Mouse (Mus musculus): ENCODE results near the gene Ston2. TPM values are rescaled to one million over a fixed set of nuclear protein-coding genes. Genes with fewer than 3 reads are reported as not detected.
"Not testable (repeated sequence)": the region's sequence is repeated elsewhere in the genome, so short reads cannot be mapped to it uniquely, and the experiment has no call there.

The Ston2 gene
- polyA plus RNA-seq, 1 experiment from 2014 or later = 6.7 TPM

- 25% methylated on average over 6 of the region's 6 CpGs for WGBS
- H3K4me3 ChIP-seq = peak overlapping the region; percentile 73
- H3K27ac ChIP-seq (replicated peaks) = peak overlapping the region; percentile 100
- H3K9ac ChIP-seq = peak overlapping the region; percentile 82
- peaks cover 15% of the 10 kb centered on the region for H3K4me1 ChIP-seq (replicated peaks)
- no peaks in the 10 kb centered on the region for H3K9me3 ChIP-seq
- peak overlapping the region; percentile 70 for H3K4me2 ChIP-seq
- H3K27me3 ChIP-seq = no peaks in the 10 kb centered on the region
- no peak for ATAC-seq (ENCODE audit: low FRiP score, low read depth)
- H3K36me3 ChIP-seq = 0 out of 2 replicates have a peak, but pooled peaks cover 3% of the 10 kb centered on the region
Observed at GRCm38 (mm10) chr12:91590716-91591115, 197.5 kb downstream of the Ston2 start.

- Histone ChIP-seq H3K4me3 (peak within 1 kb of the TSS; percentile 73), H3K9ac (peak within 1 kb of the TSS; percentile 99), H3K4me1 (replicated peaks) (peaks cover 17% of the 10 kb centered on the region), H3K9me3 (no peaks in the 10 kb centered on the region), H3K27ac (replicated peaks) (peak within 1 kb of the TSS; percentile 100), H3K27me3 (no peaks in the 10 kb centered on the region), H3K4me2 (peak within 1 kb of the TSS; percentile 70), H3K36me3 (peaks cover 5% of the 10 kb centered on the region; the same call in 1 of the 2 replicates)
- under 1% methylated on average over 75 of the region's 99 CpGs for WGBS
- peak; percentile 86 for ATAC-seq (ENCODE audit: low FRiP score, low read depth)
Observed at GRCm38 (mm10) chr12:91589847-91590690, 198.1 kb downstream of the Ston2 start, which contains the start of gene Gtf2a1. Gene Gtf2a1, minus strand, starts transcription at chr12:91590487.

- no peaks in the 10 kb centered on the region for H3K27me3 ChIP-seq
- H3K4me3 ChIP-seq = peak overlapping the region; percentile 73
- H3K4me1 ChIP-seq (replicated peaks) = peaks cover 19% of the 10 kb centered on the region
- H3K27ac ChIP-seq (replicated peaks) = peak overlapping the region; percentile 100
- no peak; the same call in 1 of the 2 replicates for ATAC-seq (ENCODE audit: low FRiP score, low read depth)
- peak overlapping the region; percentile 99 for H3K9ac ChIP-seq
- peaks cover 9% of the 10 kb centered on the region for H3K36me3 ChIP-seq
- 0% methylated on average over 11 of the region's 11 CpGs for WGBS
- H3K4me2 ChIP-seq = peak overlapping the region; percentile 68
- H3K9me3 ChIP-seq = no peaks in the 10 kb centered on the region
Observed at GRCm38 (mm10) chr12:91589542-91589846, 198.7 kb downstream of the Ston2 start.

- Histone ChIP-seq H3K4me3 (peak overlapping the region; percentile 73), H3K9ac (peak overlapping the region; percentile 99), H3K27ac (replicated peaks) (peak overlapping the region; percentile 100), H3K9me3 (no peaks in the 10 kb centered on the region), H3K4me1 (replicated peaks) (peaks cover 21% of the 10 kb centered on the region), H3K27me3 (no peaks in the 10 kb centered on the region), H3K36me3 (peaks cover 9% of the 10 kb centered on the region), H3K4me2 (peak overlapping the region; percentile 68)
- ATAC-seq (ENCODE audit: low FRiP score, low read depth) = 0 out of 2 replicates have a peak, but pooled peaks have one; percentile 1
- under 1% methylated on average over 61 of the region's 83 CpGs for WGBS
Observed at GRCm38 (mm10) chr12:91588670-91589541, 199.3 kb downstream of the Ston2 start.

DNA sequence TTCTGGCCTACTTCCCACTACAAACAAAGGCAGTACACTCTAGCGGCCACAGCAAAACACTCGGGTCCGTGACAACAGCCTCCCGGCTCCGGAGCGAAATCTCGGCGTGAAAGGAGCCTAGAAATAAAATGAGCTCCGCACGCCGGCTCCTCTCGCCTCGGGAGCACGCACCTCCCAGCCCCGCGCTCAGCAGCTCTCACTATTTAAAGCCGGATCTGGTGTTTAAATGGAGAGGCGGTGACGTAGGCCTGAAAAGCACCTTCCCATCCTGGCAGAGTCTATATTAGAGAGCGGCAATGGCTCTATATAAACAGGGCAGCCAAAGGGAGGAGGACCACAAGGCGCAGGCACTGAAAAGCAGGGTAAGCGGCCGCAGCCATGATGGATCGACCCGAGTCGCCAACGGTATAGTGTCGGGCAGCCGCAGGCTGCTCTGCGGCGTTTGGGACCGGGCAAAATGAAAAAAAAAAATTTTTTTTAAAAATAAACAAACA, 200.0 kb downstream of the Ston2 start:
- Histone ChIP-seq H3K4me1 (replicated peaks) (peaks cover 28% of the 10 kb centered on the region), H3K9me3 (no peaks in the 10 kb centered on the region), H3K4me2 (peak overlapping the region; percentile 68), H3K36me3 (peaks cover 9% of the 10 kb centered on the region), H3K9ac (peak overlapping the region; percentile 99), H3K27me3 (no peaks in the 10 kb centered on the region), H3K27ac (replicated peaks) (peak overlapping the region; percentile 100), H3K4me3 (peak overlapping the region; percentile 73)
- ATAC-seq (ENCODE audit: low FRiP score, low read depth) = peak; percentile 93
- under 1% methylated on average over 32 of the region's 32 CpGs for WGBS

DNA sequence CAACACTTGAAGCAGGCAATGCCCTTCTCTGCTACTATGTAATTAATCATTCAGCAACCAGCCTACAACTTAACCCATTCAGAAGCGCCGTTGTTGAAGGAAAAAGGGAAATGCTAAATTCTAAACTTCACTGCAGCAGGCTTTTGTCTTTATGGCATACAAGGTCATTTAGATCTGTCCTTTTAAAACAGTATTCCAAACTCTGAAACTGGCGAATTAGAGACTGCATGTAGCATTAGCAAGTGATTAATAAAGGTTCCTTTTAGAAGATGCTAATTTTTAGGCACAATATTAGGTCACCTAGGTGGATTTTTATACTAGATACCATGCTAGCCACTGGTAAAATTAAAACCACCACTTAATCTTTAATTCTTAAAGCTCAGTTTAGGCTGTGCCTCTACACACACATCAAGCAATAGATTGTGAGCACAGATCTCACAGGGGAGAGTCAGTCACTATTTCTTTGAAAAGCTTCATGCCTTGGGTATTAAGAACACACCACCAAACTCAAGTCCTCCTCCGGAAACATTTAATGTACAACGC, 200.6 kb downstream of the Ston2 start:
- Histone ChIP-seq H3K27ac (replicated peaks) (peak overlapping the region; percentile 100), H3K4me2 (peak overlapping the region; percentile 68), H3K9ac (peak overlapping the region; percentile 99), H3K4me1 (replicated peaks) (peaks cover 34% of the 10 kb centered on the region), H3K36me3 (peaks cover 9% of the 10 kb centered on the region), H3K9me3 (no peaks in the 10 kb centered on the region), H3K27me3 (no peaks in the 10 kb centered on the region), H3K4me3 (peak overlapping the region; percentile 73)
- WGBS = 8% methylated on average over 5 of the region's 5 CpGs
- no peak for ATAC-seq (ENCODE audit: low FRiP score, low read depth)

- H3K4me1 ChIP-seq (replicated peaks) = peaks cover 37% of the 10 kb centered on the region
- peak overlapping the region; percentile 99 for H3K9ac ChIP-seq
- H3K27ac ChIP-seq (replicated peaks) = peak overlapping the region; percentile 100
- peaks cover 9% of the 10 kb centered on the region for H3K36me3 ChIP-seq
- peak overlapping the region; percentile 68 for H3K4me2 ChIP-seq
- no peak for ATAC-seq (ENCODE audit: low FRiP score, low read depth)
- no peaks in the 10 kb centered on the region for H3K27me3 ChIP-seq
- peak overlapping the region; percentile 73 for H3K4me3 ChIP-seq
- H3K9me3 ChIP-seq = no peaks in the 10 kb centered on the region
- WGBS = 38% methylated on average over 3 of the region's 3 CpGs
Observed at GRCm38 (mm10) chr12:91587077-91587476, 201.1 kb downstream of the Ston2 start.

DNA sequence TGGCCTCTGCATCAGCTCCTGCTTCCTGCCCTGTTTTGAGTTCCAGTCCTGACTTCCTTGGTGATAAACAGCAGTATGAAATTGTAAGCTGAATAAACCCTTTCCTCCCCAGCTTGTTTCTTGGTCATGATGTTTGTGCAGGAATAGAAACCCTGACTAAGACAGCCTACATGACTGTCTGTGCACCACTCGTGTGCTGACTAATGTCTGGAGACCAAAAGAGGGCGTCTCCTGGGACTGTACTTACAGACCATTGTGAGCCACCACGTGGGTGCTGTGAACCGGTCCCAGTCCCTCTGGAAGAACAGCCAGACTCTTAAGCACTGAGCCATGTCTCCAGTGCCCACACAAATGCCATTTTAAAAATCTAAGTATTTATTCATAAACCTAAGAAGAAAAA, 202.4 kb downstream of the Ston2 start:
- H3K27me3 ChIP-seq; H3K4me3 ChIP-seq; H3K36me3 ChIP-seq; H3K4me2 ChIP-seq; ATAC-seq (ENCODE audit: low FRiP score, low read depth); H3K27ac ChIP-seq (replicated peaks); H3K9ac ChIP-seq; H3K9me3 ChIP-seq: not testable (repeated sequence)
- peaks cover 32% of the 10 kb centered on the region for H3K4me1 ChIP-seq (replicated peaks)
- 94% methylated on average over 4 of the region's 4 CpGs for WGBS

DNA sequence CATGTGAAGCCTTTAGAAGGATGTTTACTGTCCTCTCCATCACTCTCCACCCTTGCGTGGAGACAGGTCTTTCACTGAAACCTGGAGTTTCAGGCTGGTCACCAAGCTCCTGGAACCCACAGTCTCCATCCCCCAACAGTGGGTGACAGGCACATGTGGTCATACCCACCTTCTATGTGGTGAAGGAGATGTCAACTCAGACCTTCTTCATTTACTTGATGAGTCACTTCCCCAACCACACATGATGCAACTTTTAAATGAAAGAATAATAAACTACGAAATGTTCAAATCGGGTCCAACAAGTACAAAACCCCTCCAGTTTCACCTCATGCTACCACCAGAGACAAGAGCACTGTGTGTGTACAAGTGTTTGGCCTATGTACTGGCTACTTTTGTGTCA, 203.0 kb downstream of the Ston2 start:
- H3K9ac ChIP-seq = no peak overlapping the region
- H3K4me2 ChIP-seq = no peak overlapping the region
- no peaks in the 10 kb centered on the region for H3K27me3 ChIP-seq
- 90% methylated on average over 3 of the region's 3 CpGs for WGBS
- H3K36me3 ChIP-seq = peaks cover 13% of the 10 kb centered on the region
- no peak overlapping the region for H3K27ac ChIP-seq (replicated peaks)
- peaks cover 29% of the 10 kb centered on the region for H3K4me1 ChIP-seq (replicated peaks)
- H3K4me3 ChIP-seq = no peak overlapping the region
- no peak for ATAC-seq (ENCODE audit: low FRiP score, low read depth)
- no peaks in the 10 kb centered on the region for H3K9me3 ChIP-seq

GRCm38 (mm10) chr12:91583409-91583808, 204.8 kb downstream of the Ston2 start:
- 46% methylated on average over 6 of the region's 6 CpGs for WGBS
- no peaks in the 10 kb centered on the region for H3K27me3 ChIP-seq
- peak overlapping the region; percentile 19; the same call in 1 of the 2 replicates for H3K4me2 ChIP-seq
- H3K4me3 ChIP-seq = no peak overlapping the region
- H3K27ac ChIP-seq (replicated peaks) = no peak overlapping the region
- peaks cover 15% of the 10 kb centered on the region for H3K36me3 ChIP-seq
- peaks cover 29% of the 10 kb centered on the region for H3K4me1 ChIP-seq (replicated peaks)
- H3K9ac ChIP-seq = no peak overlapping the region
- no peaks in the 10 kb centered on the region for H3K9me3 ChIP-seq
- ATAC-seq (ENCODE audit: low FRiP score, low read depth) = no peak
